Mouse (Mus musculus): Measurements from ENCODE around the gene Cbx7. TPM values are rescaled to one million over a fixed set of nuclear protein-coding genes. Genes with fewer than 3 reads are reported as not detected.

The Cbx7 gene
- polyA plus RNA-seq, 1 experiment: 32.8 TPM

GRCm38 (mm10) chr15:79933670-79934514, 37.0 kb downstream of the Cbx7 start:
- Histone ChIP-seq H3K36me3 (ENCODE audit: control insufficient read depth, insufficient read depth, low read length) (no peaks in the 10 kb centered on the region), H3K4me1 (ENCODE audit: control insufficient read depth, insufficient read depth, insufficient read length, low read length) (peaks cover 14% of the 10 kb centered on the region; the same call in 1 of the 2 replicates), H3K27me3 (ENCODE audit: control insufficient read depth, insufficient read depth, low read length) (peaks cover 14% of the 10 kb centered on the region), H3K27ac (ENCODE audit: insufficient read depth, low read depth, low read length) (no peak overlapping the region), H3K4me3 (ENCODE audit: low read depth, low read length) (peak overlapping the region; percentile 38)
- 13% methylated on average over 22 of the region's 22 CpGs for WGBS
- TF ChIP-seq POLR2A (IDR thresholded peaks at IDR 0.05; ENCODE audit: low read depth, low read length) (no peak), CTCF (IDR thresholded peaks at IDR 0.05; ENCODE audit: extremely low read depth, insufficient read length, insufficient replicate concordance, low read depth, low read length) (no peak)

GRCm38 (mm10) chr15:79933052-79933669, 37.8 kb downstream of the Cbx7 start:
- H3K4me3 ChIP-seq (ENCODE audit: low read depth, low read length): peak overlapping the region; percentile 38
- peak; percentile 28; the same call in 1 of the 2 replicates for TF ChIP-seq POLR2A (IDR thresholded peaks at IDR 0.05; ENCODE audit: low read depth, low read length)
- no peak for TF ChIP-seq CTCF (IDR thresholded peaks at IDR 0.05; ENCODE audit: extremely low read depth, insufficient read length, insufficient replicate concordance, low read depth, low read length)
- H3K27me3 ChIP-seq (ENCODE audit: control insufficient read depth, insufficient read depth, low read length): peaks cover 14% of the 10 kb centered on the region
- WGBS: 18% methylated on average over 22 of the region's 22 CpGs
- no peaks in the 10 kb centered on the region for H3K36me3 ChIP-seq (ENCODE audit: control insufficient read depth, insufficient read depth, low read length)
- H3K27ac ChIP-seq (ENCODE audit: insufficient read depth, low read depth, low read length): no peak overlapping the region
- peaks cover 14% of the 10 kb centered on the region; the same call in 1 of the 2 replicates for H3K4me1 ChIP-seq (ENCODE audit: control insufficient read depth, insufficient read depth, insufficient read length, low read length)

GRCm38 (mm10) chr15:79932323-79932987, 38.5 kb downstream of the Cbx7 start:
- peak overlapping the region; percentile 47 for H3K27ac ChIP-seq (ENCODE audit: insufficient read depth, low read depth, low read length)
- under 1% methylated on average over 62 of the region's 62 CpGs for WGBS
- H3K27me3 ChIP-seq (ENCODE audit: control insufficient read depth, insufficient read depth, low read length): peaks cover 14% of the 10 kb centered on the region
- TF ChIP-seq POLR2A (IDR thresholded peaks at IDR 0.05; ENCODE audit: low read depth, low read length) (no peak), CTCF (IDR thresholded peaks at IDR 0.05; ENCODE audit: extremely low read depth, insufficient read length, insufficient replicate concordance, low read depth, low read length) (no peak)
- no peaks in the 10 kb centered on the region for H3K36me3 ChIP-seq (ENCODE audit: control insufficient read depth, insufficient read depth, low read length)
- H3K4me1 ChIP-seq (ENCODE audit: control insufficient read depth, insufficient read depth, insufficient read length, low read length): peaks cover 18% of the 10 kb centered on the region; the same call in 1 of the 2 replicates
- H3K4me3 ChIP-seq (ENCODE audit: low read depth, low read length): peak overlapping the region; percentile 76

GRCm38 (mm10) chr15:79931496-79932141, 39.3 kb downstream of the Cbx7 start:
- no peak for TF ChIP-seq POLR2A (IDR thresholded peaks at IDR 0.05; ENCODE audit: low read depth, low read length)
- TF ChIP-seq CTCF (IDR thresholded peaks at IDR 0.05; ENCODE audit: extremely low read depth, insufficient read length, insufficient replicate concordance, low read depth, low read length): no peak
- WGBS: 27% methylated on average over 13 of the region's 13 CpGs
- peak overlapping the region; percentile 47 for H3K27ac ChIP-seq (ENCODE audit: insufficient read depth, low read depth, low read length)
- peaks cover 21% of the 10 kb centered on the region; the same call in 1 of the 2 replicates for H3K4me1 ChIP-seq (ENCODE audit: control insufficient read depth, insufficient read depth, insufficient read length, low read length)
- H3K4me3 ChIP-seq (ENCODE audit: low read depth, low read length): peak overlapping the region; percentile 76
- H3K36me3 ChIP-seq (ENCODE audit: control insufficient read depth, insufficient read depth, low read length): no peaks in the 10 kb centered on the region
- H3K27me3 ChIP-seq (ENCODE audit: control insufficient read depth, insufficient read depth, low read length): peaks cover 14% of the 10 kb centered on the region

GRCm38 (mm10) chr15:79929734-79930133, 41.2 kb downstream of the Cbx7 start:
- Histone ChIP-seq H3K4me1 (ENCODE audit: control insufficient read depth, insufficient read depth, insufficient read length, low read length) (peaks cover 21% of the 10 kb centered on the region; the same call in 1 of the 2 replicates), H3K36me3 (ENCODE audit: control insufficient read depth, insufficient read depth, low read length) (no peaks in the 10 kb centered on the region), H3K4me3 (ENCODE audit: low read depth, low read length) (no peak overlapping the region), H3K27ac (ENCODE audit: insufficient read depth, low read depth, low read length) (no peak overlapping the region), H3K27me3 (ENCODE audit: control insufficient read depth, insufficient read depth, low read length) (peaks cover 9% of the 10 kb centered on the region)
- 89% methylated on average over 3 of the region's 3 CpGs for WGBS
- no peak for TF ChIP-seq CTCF (IDR thresholded peaks at IDR 0.05; ENCODE audit: extremely low read depth, insufficient read length, insufficient replicate concordance, low read depth, low read length)
- no peak for TF ChIP-seq POLR2A (IDR thresholded peaks at IDR 0.05; ENCODE audit: low read depth, low read length)

- Histone ChIP-seq H3K4me1 (ENCODE audit: control insufficient read depth, insufficient read depth, insufficient read length, low read length) (peaks cover 21% of the 10 kb centered on the region; the same call in 1 of the 2 replicates), H3K27me3 (ENCODE audit: control insufficient read depth, insufficient read depth, low read length) (peaks cover 6% of the 10 kb centered on the region), H3K27ac (ENCODE audit: insufficient read depth, low read depth, low read length) (no peak overlapping the region), H3K36me3 (ENCODE audit: control insufficient read depth, insufficient read depth, low read length) (no peaks in the 10 kb centered on the region), H3K4me3 (ENCODE audit: low read depth, low read length) (no peak overlapping the region)
- 61% methylated on average over 2 of the region's 2 CpGs for WGBS
- TF ChIP-seq POLR2A (IDR thresholded peaks at IDR 0.05; ENCODE audit: low read depth, low read length) (no peak), CTCF (IDR thresholded peaks at IDR 0.05; ENCODE audit: extremely low read depth, insufficient read length, insufficient replicate concordance, low read depth, low read length) (no peak)
Measured at GRCm38 (mm10) chr15:79928736-79929135, 42.2 kb downstream of the Cbx7 start.

All from small intestine, adult 2 months (tissue).